Mouse (Mus musculus) embryonic stem cell, embryonic (primary cell): ENCODE data around the gene Hoxc10.

ENCODE experiments used
- CTCF ChIA-PET, 4 experiments: fragments of 300-600 bp in 2 of 4; fragments of 350-600 bp in 2 of 4; sonication (Branson Sonifier 250); formaldehyde crosslinking; loops; one replicate each; lab custom pipeline; 2022; ENCODE audit warnings: inconsistent platforms in 2 of 4; lab: Charles Lee
- POLR2A ChIA-PET, 4 experiments: fragments of 300-600 bp in 2 of 4; fragments of 350-600 bp in 2 of 4; sonication (Branson Sonifier 250); formaldehyde crosslinking; loops; one replicate each; lab custom pipeline; 2022; ENCODE audit warnings: antibody characterized with exemption in 4 of 4, inconsistent platforms in 1 of 4; lab: Charles Lee

Gene Hoxc10

GRCm38 (mm10) chr15:102966776-102967311, at the start of gene Hoxc10:
Hoxc10 (plus strand) TSS chr15:102966796.
- ChIA-PET POLR2A (interaction anchor here (0.7 to 3.3 kb wide), 36 partner anchors 9 to 296 kb away, joined by 3 to 16 read pairs (median 4); partner anchors contain the start of genes Cbx5 (in 1 of the 4), Hnrnpa1 (in 1 of the 4), Hoxc11 (in 1 of the 4) and Hoxc13 (in 1 of the 4)), CTCF (interaction anchor here (0.6 to 8.3 kb wide), 68 partner anchors 8 to 790 kb away, joined by 3 to 97 read pairs (median 4); partner anchors contain the start of genes Calcoco1 (in 1 of the 4), Hoxc11 (in 1 of the 4), Hoxc6 (in 1 of the 4) and Hoxc8 (in 1 of the 4))

- POLR2A ChIA-PET: interaction anchor here in 2 of 4 experiments (1.5 to 12.9 kb wide), 4 partner anchors 13 to 32 kb away, joined by 3 to 268 read pairs (median 108); partner anchors contain the start of gene Hoxc12 (in 2 of the 2)
- CTCF ChIA-PET: no interaction called here
Measured at GRCm38 (mm10) chr15:102917972-102918572, 48.5 kb upstream of the Hoxc10 start.

- ChIA-PET CTCF (interaction anchor here in 1 of 4 experiments (0.6 kb wide), 1 partner anchor 104 kb away, joined by 3 read pairs; no protein-coding TSS in a partner anchor), POLR2A (interaction anchor here in 2 of 4 experiments (0.6 to 12.9 kb wide), 6 partner anchors 13 to 118 kb away, joined by 3 to 268 read pairs (median 4); partner anchors contain the start of gene Hoxc12 (in 2 of the 2))
Measured at GRCm38 (mm10) chr15:102918611-102919265, 47.9 kb upstream of the Hoxc10 start.

- ChIA-PET CTCF (interaction anchor here in 3 of 4 experiments (0.6 to 1.5 kb wide), 5 partner anchors 14 to 258 kb away, joined by 3 to 8 read pairs (median 5); no protein-coding TSS in a partner anchor), POLR2A (interaction anchor here in 3 of 4 experiments (0.6 to 12.9 kb wide), 20 partner anchors 10 to 360 kb away, joined by 3 to 268 read pairs (median 4); partner anchors contain the start of genes Hoxc12 (in 2 of the 3), Atf7 (in 1 of the 3) and Gm28047 (in 1 of the 3))
Measured at GRCm38 (mm10) chr15:102919336-102920180, 47.0 kb upstream of the Hoxc10 start.

GRCm38 (mm10) chr15:102920619-102921018, 46.0 kb upstream of the Hoxc10 start:
- ChIA-PET POLR2A (interaction anchor here (0.5 to 12.9 kb wide), 42 partner anchors 9 to 515 kb away, joined by 3 to 268 read pairs (median 4); partner anchors contain the start of genes Hoxc12 (in 2 of the 4), Atf7 (in 1 of the 4), Gm28047 (in 1 of the 4) and Hoxc10 (in 1 of the 4)), CTCF (interaction anchor here (0.5 to 2.2 kb wide), 11 partner anchors 11 to 1776 kb away, joined by 3 to 10 read pairs (median 4); no protein-coding TSS in a partner anchor)

GRCm38 (mm10) chr15:102921053-102922011, 45.3 kb upstream of the Hoxc10 start, which contains the start of gene Hoxc13:
Hoxc13 (plus strand) TSS chr15:102921103.
- CTCF ChIA-PET: interaction anchor here in 3 of 4 experiments (0.5 to 2.2 kb wide), 11 partner anchors 10 to 1777 kb away, joined by 3 to 10 read pairs (median 4); no protein-coding TSS in a partner anchor
- POLR2A ChIA-PET: interaction anchor here (0.5 to 12.9 kb wide), 38 partner anchors 8 to 500 kb away, joined by 3 to 268 read pairs (median 4); partner anchors contain the start of genes Hoxc12 (in 2 of the 4), Atf7 (in 1 of the 4), Cbx5 (in 1 of the 4) and Gm28047 (in 1 of the 4)

GRCm38 (mm10) chr15:102922012-102922362, 44.6 kb upstream of the Hoxc10 start:
- ChIA-PET CTCF (interaction anchor here in 3 of 4 experiments (0.5 to 2.2 kb wide), 4 partner anchors 10 to 474 kb away, joined by 4 to 10 read pairs (median 4); no protein-coding TSS in a partner anchor), POLR2A (interaction anchor here in 3 of 4 experiments (0.8 to 12.9 kb wide), 9 partner anchors 10 to 253 kb away, joined by 3 to 268 read pairs (median 5); partner anchors contain the start of gene Hoxc12 (in 2 of the 3))

- CTCF ChIA-PET: interaction anchor here in 1 of 4 experiments (1.0 to 1.1 kb wide), 2 partner anchors 9 to 15 kb away, joined by 3 to 4 read pairs; no protein-coding TSS in a partner anchor
- POLR2A ChIA-PET: interaction anchor here (0.8 to 12.9 kb wide), 12 partner anchors 9 to 112 kb away, joined by 3 to 268 read pairs (median 4); partner anchors contain the start of gene Hoxc12 (in 2 of the 4)
Measured at GRCm38 (mm10) chr15:102922636-102923500, 43.7 kb upstream of the Hoxc10 start.

GRCm38 (mm10) chr15:102927032-102927645, 39.5 kb upstream of the Hoxc10 start:
- ChIA-PET CTCF (interaction anchor here in 1 of 4 experiments (1.2 kb wide), 1 partner anchor 166 kb away, joined by 5 read pairs; no protein-coding TSS in a partner anchor), POLR2A (interaction anchor here in 3 of 4 experiments (0.6 to 12.9 kb wide), 12 partner anchors 9 to 159 kb away, joined by 3 to 268 read pairs (median 6); partner anchors contain the start of gene Hoxc12 (in 1 of the 3))

- POLR2A ChIA-PET: interaction anchor here (0.5 to 13.5 kb wide), 74 partner anchors 8 to 591 kb away, joined by 3 to 268 read pairs (median 4); partner anchors contain the start of genes Hoxc13 (in 3 of the 4), Hoxc10 (in 2 of the 4), Hoxc11 (in 2 of the 4) and Calcoco1 (in 1 of the 4)
- CTCF ChIA-PET: interaction anchor here (0.5 to 1.9 kb wide), 18 partner anchors 9 to 1521 kb away, joined by 3 to 10 read pairs (median 3); partner anchors contain the start of genes Hoxc10 (in 1 of the 4) and Hoxc13 (in 1 of the 4)
Measured at GRCm38 (mm10) chr15:102931706-102932358, 34.8 kb upstream of the Hoxc10 start.

- POLR2A ChIA-PET: interaction anchor here (0.5 to 13.5 kb wide), 26 partner anchors 7 to 1665 kb away, joined by 3 to 268 read pairs (median 4); partner anchors contain the start of genes Hoxc13 (in 3 of the 4), Calcoco1 (in 1 of the 4), Hoxc11 (in 1 of the 4) and Sp1 (in 1 of the 4)
- CTCF ChIA-PET: interaction anchor here in 3 of 4 experiments (0.6 to 2.0 kb wide), 8 partner anchors 9 to 249 kb away, joined by 3 to 11 read pairs (median 6); partner anchors contain the start of gene Hoxc13 (in 1 of the 3)
Measured at GRCm38 (mm10) chr15:102934438-102934837, 32.2 kb upstream of the Hoxc10 start.

GRCm38 (mm10) chr15:102934897-102935296, 31.7 kb upstream of the Hoxc10 start:
- ChIA-PET POLR2A (interaction anchor here (0.5 to 13.5 kb wide), 27 partner anchors 6 to 1665 kb away, joined by 3 to 268 read pairs (median 4); partner anchors contain the start of genes Hoxc13 (in 3 of the 4), Calcoco1 (in 1 of the 4), Hoxc11 (in 1 of the 4) and Sp1 (in 1 of the 4)), CTCF (interaction anchor here (0.6 to 2.0 kb wide), 10 partner anchors 8 to 973 kb away, joined by 3 to 11 read pairs (median 6); partner anchors contain the start of gene Hoxc13 (in 1 of the 4))
